Mouse (Mus musculus): ENCODE results near the gene Rbfox1. TPM values are rescaled to one million over a fixed set of nuclear protein-coding genes. Genes with fewer than 3 reads are reported as not detected.
A peak's percentile ranks its signal among the peaks of the same experiment; 100 is the strongest.

Gene Rbfox1
- polyA plus RNA-seq, 1 experiment from 2014 or later, result 223 TPM

- H3K9me3 ChIP-seq, result no peaks in the 10 kb centered on the region
- H3K9ac ChIP-seq, result no peak overlapping the region
- peak; percentile 92 for ATAC-seq (replicated peaks)
- no peaks in the 10 kb centered on the region for H3K36me3 ChIP-seq (replicated peaks)
- peaks cover 31% of the 10 kb centered on the region for H3K4me1 ChIP-seq
- no peaks in the 10 kb centered on the region for H3K27me3 ChIP-seq (replicated peaks)
- WGBS, result 34% methylated on average over 15 of the region's 15 CpGs
- peak overlapping the region; percentile 23 for H3K4me2 ChIP-seq
- H3K4me3 ChIP-seq, result no peak overlapping the region
- peak overlapping the region; percentile 58 for H3K27ac ChIP-seq
These were observed 954.3 kb downstream of the Rbfox1 start for GRCm38 (mm10) chr16:6839299-6839995.

- H3K9ac ChIP-seq, result no peak overlapping the region
- no peaks in the 10 kb centered on the region for H3K9me3 ChIP-seq
- peaks cover 31% of the 10 kb centered on the region for H3K4me1 ChIP-seq
- WGBS, result 53% methylated on average over 3 of the region's 3 CpGs
- H3K27me3 ChIP-seq (replicated peaks), result no peaks in the 10 kb centered on the region
- ATAC-seq (replicated peaks), result no peak; the same call in 1 of the 2 replicates
- no peak overlapping the region for H3K4me3 ChIP-seq
- peak overlapping the region; percentile 58 for H3K27ac ChIP-seq
- H3K36me3 ChIP-seq (replicated peaks), result no peaks in the 10 kb centered on the region
- peak overlapping the region; percentile 23 for H3K4me2 ChIP-seq
These were observed 954.9 kb downstream of the Rbfox1 start for GRCm38 (mm10) chr16:6840007-6840406.

GRCm38 (mm10) chr16:6840461-6840860 lies 955.3 kb downstream of the Rbfox1 start:
- 50% methylated on average over 7 of the region's 7 CpGs for WGBS
- no peaks in the 10 kb centered on the region for H3K9me3 ChIP-seq
- no peaks in the 10 kb centered on the region for H3K36me3 ChIP-seq (replicated peaks)
- H3K4me1 ChIP-seq, result peaks cover 31% of the 10 kb centered on the region
- H3K27me3 ChIP-seq (replicated peaks), result no peaks in the 10 kb centered on the region
- ATAC-seq (replicated peaks), result no peak
- peak overlapping the region; percentile 23; the same call in 1 of the 2 replicates for H3K4me2 ChIP-seq
- no peak overlapping the region for H3K4me3 ChIP-seq
- peak overlapping the region; percentile 58 for H3K27ac ChIP-seq
- no peak overlapping the region for H3K9ac ChIP-seq

GRCm38 (mm10) chr16:6842066-6842785 lies 957.1 kb downstream of the Rbfox1 start:
- WGBS, result 27% methylated on average over 8 of the region's 8 CpGs
- Histone ChIP-seq H3K27ac (no peak overlapping the region), H3K9ac (no peak overlapping the region), H3K27me3 (replicated peaks) (no peaks in the 10 kb centered on the region), H3K9me3 (no peaks in the 10 kb centered on the region), H3K4me2 (0 out of 2 replicates have a peak overlapping the region, but pooled peaks have one; percentile 11), H3K36me3 (replicated peaks) (no peaks in the 10 kb centered on the region), H3K4me1 (peaks cover 31% of the 10 kb centered on the region), H3K4me3 (no peak overlapping the region)
- no peak for ATAC-seq (replicated peaks)

DNA sequence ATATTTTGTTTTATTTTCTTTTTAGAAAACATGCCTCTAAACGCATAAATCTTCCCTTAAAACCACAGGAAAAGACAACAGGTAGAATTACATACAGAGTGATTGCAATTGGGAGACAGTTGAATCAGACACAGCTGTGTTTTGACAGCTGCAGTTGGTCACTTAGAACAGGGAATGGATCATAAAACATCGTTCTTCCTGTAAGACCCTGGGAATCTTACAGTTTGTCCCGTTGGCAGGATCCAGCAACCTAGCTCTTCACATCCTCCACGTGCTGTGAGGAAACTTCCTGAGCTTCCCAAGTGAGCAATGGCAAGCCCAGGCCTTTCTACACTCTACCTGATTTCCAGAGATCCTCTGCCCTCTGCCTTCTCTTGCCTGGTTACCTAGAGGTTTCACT lies 959.5 kb downstream of the Rbfox1 start:
- no peaks in the 10 kb centered on the region for H3K27me3 ChIP-seq (replicated peaks)
- H3K9ac ChIP-seq, result no peak overlapping the region
- no peaks in the 10 kb centered on the region for H3K36me3 ChIP-seq (replicated peaks)
- no peak overlapping the region for H3K4me3 ChIP-seq
- ATAC-seq (replicated peaks), result no peak
- H3K27ac ChIP-seq, result no peak overlapping the region
- peaks cover 27% of the 10 kb centered on the region for H3K4me1 ChIP-seq
- WGBS, result 81% methylated on average over 4 of the region's 4 CpGs
- no peaks in the 10 kb centered on the region for H3K9me3 ChIP-seq
- H3K4me2 ChIP-seq, result no peak overlapping the region

DNA sequence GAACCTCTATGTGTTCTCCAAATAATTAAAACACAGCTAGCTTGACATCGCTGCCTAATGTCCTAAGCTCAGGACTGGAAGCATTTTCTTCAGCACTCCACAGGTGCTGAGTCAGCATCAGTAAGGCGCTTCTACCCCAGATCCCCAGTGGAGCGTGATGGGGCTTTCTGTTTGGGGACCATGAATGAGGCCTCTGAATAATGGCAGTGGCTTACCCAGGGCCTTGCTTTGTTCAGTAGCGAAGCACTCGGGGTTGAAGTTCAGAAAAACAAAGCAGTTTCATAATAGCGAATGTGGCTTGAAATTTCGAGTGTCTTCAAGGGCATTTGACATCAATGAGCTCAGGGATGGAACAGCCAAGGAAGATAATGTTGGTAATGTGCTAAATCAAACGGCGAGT lies 966.2 kb downstream of the Rbfox1 start:
- H3K27me3 ChIP-seq (replicated peaks), result no peaks in the 10 kb centered on the region
- no peaks in the 10 kb centered on the region for H3K4me1 ChIP-seq
- no peaks in the 10 kb centered on the region for H3K9me3 ChIP-seq
- ATAC-seq (replicated peaks), result no peak
- no peak overlapping the region for H3K9ac ChIP-seq
- H3K36me3 ChIP-seq (replicated peaks), result no peaks in the 10 kb centered on the region
- WGBS, result 19% methylated on average over 9 of the region's 9 CpGs
- no peak overlapping the region for H3K4me2 ChIP-seq
- no peak overlapping the region for H3K4me3 ChIP-seq
- H3K27ac ChIP-seq, result no peak overlapping the region

GRCm38 (mm10) chr16:6853796-6854195 lies 968.6 kb downstream of the Rbfox1 start:
- Histone ChIP-seq H3K9ac (no peak overlapping the region), H3K4me1 (no peaks in the 10 kb centered on the region), H3K9me3 (no peaks in the 10 kb centered on the region), H3K27ac (no peak overlapping the region), H3K4me3 (no peak overlapping the region), H3K4me2 (no peak overlapping the region), H3K27me3 (replicated peaks) (no peaks in the 10 kb centered on the region), H3K36me3 (replicated peaks) (no peaks in the 10 kb centered on the region)
- 67% methylated on average over 2 of the region's 2 CpGs for WGBS
- no peak for ATAC-seq (replicated peaks)

- Histone ChIP-seq H3K27me3 (replicated peaks) (no peaks in the 10 kb centered on the region), H3K27ac (no peak overlapping the region), H3K9me3 (no peaks in the 10 kb centered on the region), H3K4me3 (no peak overlapping the region), H3K9ac (no peak overlapping the region), H3K4me1 (no peaks in the 10 kb centered on the region), H3K36me3 (replicated peaks) (no peaks in the 10 kb centered on the region), H3K4me2 (no peak overlapping the region)
- ATAC-seq (replicated peaks), result no peak
- 95% methylated on average over 2 of the region's 2 CpGs for WGBS
These were observed 976.5 kb downstream of the Rbfox1 start for GRCm38 (mm10) chr16:6861656-6862055.

DNA sequence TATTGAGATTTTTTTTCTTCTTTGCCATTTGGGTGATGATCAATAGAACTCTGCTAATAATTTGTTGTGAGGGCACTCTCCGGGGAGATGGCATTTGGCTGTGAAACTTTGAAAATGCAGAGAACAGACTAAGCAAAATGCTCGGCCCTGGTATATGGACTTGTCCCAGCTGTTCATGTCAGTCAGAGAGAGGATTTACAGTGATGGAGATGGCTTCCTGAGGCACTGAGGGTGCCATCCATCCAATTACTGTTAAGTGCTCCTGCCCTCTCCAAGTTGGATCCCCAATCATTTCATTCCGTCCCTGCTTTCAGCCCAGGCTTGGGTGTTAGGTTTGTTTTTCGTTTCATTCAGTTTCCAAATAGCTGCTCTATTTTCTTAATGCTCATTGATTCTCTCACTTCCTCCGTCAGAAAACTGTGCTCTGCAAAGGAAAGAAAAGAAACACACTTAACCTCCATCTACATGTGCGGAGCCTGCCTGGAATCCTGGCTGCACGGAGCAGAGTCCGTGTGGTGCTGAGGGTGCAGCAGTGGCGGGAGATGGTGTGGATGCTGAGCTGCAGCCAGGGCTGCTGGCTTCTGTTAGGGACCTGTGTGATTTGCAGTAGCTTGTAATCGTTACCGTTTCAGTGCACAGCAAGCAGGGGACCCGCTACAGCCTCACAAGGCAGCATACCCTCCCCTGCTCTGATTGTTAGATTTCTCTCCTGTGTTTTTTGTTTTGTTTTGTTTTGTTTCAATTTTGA lies 997.7 kb downstream of the Rbfox1 start:
- H3K27me3 ChIP-seq (replicated peaks), result no peaks in the 10 kb centered on the region
- ATAC-seq (replicated peaks), result peak; percentile 37; the same call in 1 of the 2 replicates
- H3K36me3 ChIP-seq (replicated peaks), result no peaks in the 10 kb centered on the region
- peaks cover 17% of the 10 kb centered on the region; the same call in 1 of the 2 replicates for H3K4me1 ChIP-seq
- H3K9me3 ChIP-seq, result no peaks in the 10 kb centered on the region
- H3K27ac ChIP-seq, result peak overlapping the region; percentile 57; the same call in 1 of the 2 replicates
- no peak overlapping the region for H3K4me3 ChIP-seq
- 0 out of 2 replicates have a peak overlapping the region, but pooled peaks have one; percentile 4 for H3K9ac ChIP-seq
- WGBS, result 28% methylated on average over 12 of the region's 12 CpGs
- 0 out of 2 replicates have a peak overlapping the region, but pooled peaks have one; percentile 15 for H3K4me2 ChIP-seq

DNA sequence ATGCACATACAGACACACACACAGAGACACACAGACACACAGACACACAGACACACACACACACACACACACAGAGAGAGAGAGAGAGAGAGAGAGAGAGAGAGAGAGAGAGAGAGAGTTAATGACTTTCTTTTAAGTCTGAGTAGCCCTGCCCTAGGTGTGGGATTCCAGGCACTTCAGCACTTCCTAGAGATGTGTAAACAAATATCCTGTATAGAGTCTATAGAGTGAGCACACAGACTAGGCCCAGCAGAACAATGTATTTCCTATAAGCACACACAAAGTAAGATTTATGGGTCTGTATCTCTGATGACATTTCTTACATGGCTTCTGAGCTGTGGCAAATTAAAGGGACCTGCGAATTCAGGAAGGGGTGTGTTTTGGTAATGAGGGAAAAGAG lies 998.6 kb downstream of the Rbfox1 start:
- Histone ChIP-seq H3K4me2 (no peak overlapping the region), H3K9me3 (no peaks in the 10 kb centered on the region), H3K27ac (no peak overlapping the region), H3K36me3 (replicated peaks) (no peaks in the 10 kb centered on the region), H3K27me3 (replicated peaks) (no peaks in the 10 kb centered on the region), H3K4me3 (no peak overlapping the region), H3K9ac (no peak overlapping the region), H3K4me1 (peaks cover 17% of the 10 kb centered on the region; the same call in 1 of the 2 replicates)
- whole genome bisulfite sequencing, result 71% methylated on average over 1 of the region's 1 CpGs
- ATAC-seq (replicated peaks), result no peak

DNA sequence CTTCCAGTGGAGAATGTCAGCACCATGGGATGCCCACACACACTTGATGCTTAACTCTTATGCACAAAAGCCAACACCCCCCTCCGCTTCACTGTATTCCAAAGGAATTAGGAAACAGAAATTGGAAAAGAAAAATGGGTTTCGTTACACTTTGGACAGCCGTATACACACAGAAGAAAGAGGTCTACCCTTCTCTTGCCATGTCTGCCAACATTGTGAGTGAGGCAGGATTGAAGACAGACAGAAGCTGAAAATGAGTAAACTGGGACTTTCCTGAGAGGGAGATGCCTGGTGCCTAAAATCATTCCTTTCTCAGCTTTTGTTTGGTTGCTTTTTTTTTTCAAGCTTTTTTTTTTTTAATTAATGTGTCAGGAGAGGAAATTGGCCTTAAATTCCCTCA lies 1000.5 kb downstream of the Rbfox1 start:
- H3K27ac ChIP-seq, result no peak overlapping the region
- H3K4me3 ChIP-seq, result no peak overlapping the region
- H3K36me3 ChIP-seq (replicated peaks), result no peaks in the 10 kb centered on the region
- no peaks in the 10 kb centered on the region for H3K9me3 ChIP-seq
- ATAC-seq (replicated peaks), result no peak
- H3K4me2 ChIP-seq, result no peak overlapping the region
- H3K4me1 ChIP-seq, result peaks cover 17% of the 10 kb centered on the region; the same call in 1 of the 2 replicates
- H3K27me3 ChIP-seq (replicated peaks), result no peaks in the 10 kb centered on the region
- WGBS, result 56% methylated on average over 3 of the region's 3 CpGs
- H3K9ac ChIP-seq, result no peak overlapping the region

GRCm38 (mm10) chr16:6889221-6889620 lies 1004.1 kb downstream of the Rbfox1 start:
- Histone ChIP-seq H3K4me1 (peaks cover 2% of the 10 kb centered on the region; the same call in 1 of the 2 replicates), H3K4me2 (no peak overlapping the region), H3K27ac (no peak overlapping the region), H3K9ac (no peak overlapping the region), H3K4me3 (no peak overlapping the region), H3K36me3 (replicated peaks) (no peaks in the 10 kb centered on the region), H3K9me3 (no peaks in the 10 kb centered on the region), H3K27me3 (replicated peaks) (no peaks in the 10 kb centered on the region)
- ATAC-seq (replicated peaks), result no peak
- 89% methylated on average over 4 of the region's 4 CpGs for WGBS
